Mouse (Mus musculus): ENCODE measurements around the gene Chmp3. TPM values are rescaled to one million over a fixed set of nuclear protein-coding genes. Genes with fewer than 3 reads are reported as not detected.

Chmp3 gene
- total RNA-seq (2015) (29.5 and 34.7 TPM in 2 replicates), total RNA-seq (2017) (95.2 and 133 TPM in 2 replicates)

- ATAC-seq (replicated peaks; ENCODE audit: poor library complexity): peak; percentile 93
These were observed at the start of gene Chmp3 for GRCm38 (mm10) chr6:71543686-71544499. Gene Chmp3 (plus strand): TSS chr6:71543797.

DNA sequence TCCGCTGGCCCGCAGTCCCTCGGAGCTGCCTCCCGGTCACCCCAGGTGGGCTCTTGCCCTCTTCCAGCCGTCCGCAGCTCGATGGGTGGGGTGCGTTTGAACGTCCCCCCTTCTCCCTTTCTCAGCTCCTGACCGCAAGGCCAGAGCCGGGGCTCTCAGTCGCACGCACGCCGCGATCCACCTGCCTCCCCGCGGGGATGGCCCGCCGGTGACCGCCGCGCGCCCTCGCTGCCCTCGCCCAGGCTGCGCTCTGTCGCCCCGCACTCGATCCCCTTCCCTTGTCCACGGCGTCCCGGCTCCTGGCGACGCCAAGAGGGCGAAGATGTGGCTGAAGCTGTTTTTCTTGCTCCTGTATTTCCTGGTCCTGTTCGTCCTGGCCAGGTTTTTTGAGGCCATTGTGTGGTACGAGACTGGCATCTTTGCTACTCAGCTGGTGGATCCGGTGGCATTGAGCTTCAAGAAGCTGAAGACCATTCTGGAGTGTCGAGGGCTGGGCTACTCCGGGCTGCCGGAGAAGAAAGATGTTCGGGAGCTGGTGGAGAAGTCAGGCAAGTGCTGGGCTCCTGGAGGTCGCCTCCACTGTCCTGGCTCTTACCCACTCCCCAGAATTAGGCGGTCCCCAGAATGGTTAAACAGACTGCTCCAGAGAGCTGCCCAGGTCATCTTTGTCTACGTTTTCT, 49.1 kb upstream of the Chmp3 start:
- peak; percentile 32 for ATAC-seq (replicated peaks; ENCODE audit: poor library complexity)

DNA sequence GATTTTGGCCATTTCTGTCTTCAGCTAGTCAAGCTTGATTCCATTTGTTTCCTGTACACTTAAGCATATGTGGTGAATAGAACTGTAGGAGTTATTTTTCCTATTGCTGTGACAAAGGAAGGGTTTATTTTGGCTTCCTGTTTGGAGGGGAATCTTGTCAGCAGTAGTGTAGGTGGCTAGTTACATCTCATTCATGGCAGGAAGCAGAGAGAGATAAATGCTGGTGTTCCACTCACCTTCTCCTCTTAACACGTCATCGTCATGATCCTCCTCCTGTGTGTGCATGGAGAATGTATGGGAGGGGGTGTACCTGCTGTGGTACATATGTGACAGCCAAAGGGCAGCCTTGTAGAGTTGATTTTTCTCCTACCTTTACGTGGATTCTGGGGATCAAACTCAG, 43.0 kb upstream of the Chmp3 start:
- ATAC-seq (replicated peaks; ENCODE audit: poor library complexity): no peak

GRCm38 (mm10) chr6:71503001-71503400, 40.6 kb upstream of the Chmp3 start:
- ATAC-seq (replicated peaks; ENCODE audit: poor library complexity): no peak

DNA sequence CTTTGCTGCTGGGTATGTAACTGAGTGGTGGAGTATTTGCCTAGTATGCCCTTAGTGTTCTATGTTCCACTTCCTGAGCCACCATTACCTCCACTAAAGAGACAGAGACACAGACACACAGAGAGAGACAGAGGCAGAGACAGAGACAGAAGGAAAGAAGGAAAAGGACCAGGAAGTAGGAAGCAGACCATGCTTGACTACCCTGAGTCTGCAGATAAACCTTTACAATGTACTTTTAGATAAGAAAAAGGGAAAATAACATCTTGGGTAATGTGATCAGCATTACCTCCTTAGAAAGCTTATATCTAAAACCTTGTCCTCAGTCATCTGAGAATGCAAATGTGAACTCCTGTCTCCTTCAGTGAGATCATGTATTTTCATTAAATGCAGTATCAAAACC, 39.9 kb upstream of the Chmp3 start:
- no peak for ATAC-seq (replicated peaks; ENCODE audit: poor library complexity)

DNA sequence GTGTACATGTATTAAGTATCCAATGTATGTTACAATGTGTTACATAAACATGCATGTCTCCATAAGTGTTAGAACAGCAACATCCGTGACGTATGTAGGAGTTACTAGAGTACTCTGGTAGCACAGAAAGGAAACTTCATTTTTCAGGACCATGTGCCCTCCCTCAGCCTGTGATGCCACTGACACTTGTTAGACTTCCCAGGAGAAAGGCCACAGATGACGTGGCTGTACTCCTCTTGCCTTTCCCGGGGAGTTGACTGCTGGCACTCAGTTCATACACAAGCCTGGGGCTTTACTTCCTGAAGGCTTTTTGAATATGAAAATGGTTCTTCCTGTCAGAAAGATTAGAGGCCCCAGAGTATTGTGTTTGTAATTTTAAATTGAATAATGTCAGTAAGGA, 39.5 kb upstream of the Chmp3 start:
- no peak for ATAC-seq (replicated peaks; ENCODE audit: poor library complexity)

- ATAC-seq (replicated peaks; ENCODE audit: poor library complexity): no peak
These were observed 37.9 kb upstream of the Chmp3 start for GRCm38 (mm10) chr6:71505671-71506070.

DNA sequence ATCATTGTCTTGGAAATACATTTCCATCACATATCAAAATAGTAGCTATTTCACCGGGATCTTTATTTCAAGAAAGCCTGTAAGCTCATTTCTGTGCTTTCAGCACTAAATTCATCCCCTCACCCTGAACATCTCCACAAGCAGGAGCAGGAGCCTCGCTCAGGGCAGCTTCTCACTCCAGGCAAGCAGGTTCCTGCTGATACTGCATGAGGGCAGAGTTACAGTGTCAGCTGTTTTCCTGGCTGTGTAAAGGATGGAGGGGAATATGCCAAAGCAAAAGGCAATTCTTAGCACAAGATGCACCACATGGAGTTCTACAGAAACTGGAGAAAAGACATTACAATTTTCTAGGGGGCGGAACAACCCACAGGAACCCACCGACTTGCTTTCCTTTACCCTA, 24.1 kb upstream of the Chmp3 start:
- ATAC-seq (replicated peaks; ENCODE audit: poor library complexity): no peak

- no peak for ATAC-seq (replicated peaks; ENCODE audit: poor library complexity)
These were observed 18.0 kb upstream of the Chmp3 start for GRCm38 (mm10) chr6:71525556-71525955.

DNA sequence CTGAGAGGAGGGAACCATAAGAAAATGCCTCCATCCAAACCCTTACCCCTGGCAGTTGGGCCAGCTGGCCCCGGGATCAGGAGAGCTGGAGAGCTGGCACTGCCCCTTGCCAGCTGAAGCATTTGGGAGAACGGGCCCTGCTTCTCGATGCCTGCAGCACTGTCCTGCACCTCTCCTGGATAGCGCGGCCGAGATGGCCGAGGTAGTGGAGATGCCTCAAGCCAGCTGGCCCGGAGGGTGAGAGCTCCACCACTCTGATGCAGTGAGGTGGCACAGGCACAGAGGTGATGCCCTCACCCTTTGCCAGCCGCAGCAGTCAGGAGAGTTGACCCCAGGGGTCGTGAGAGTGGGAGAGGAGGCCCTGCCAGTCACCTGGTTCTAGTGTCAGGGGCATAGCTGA, 16.5 kb upstream of the Chmp3 start:
- ATAC-seq (replicated peaks; ENCODE audit: poor library complexity): no peak

- ATAC-seq (replicated peaks; ENCODE audit: poor library complexity): no peak
These were observed 15.8 kb upstream of the Chmp3 start for GRCm38 (mm10) chr6:71527826-71528225.

GRCm38 (mm10) chr6:71530176-71530575, 13.4 kb upstream of the Chmp3 start:
- no peak for ATAC-seq (replicated peaks; ENCODE audit: poor library complexity)

DNA sequence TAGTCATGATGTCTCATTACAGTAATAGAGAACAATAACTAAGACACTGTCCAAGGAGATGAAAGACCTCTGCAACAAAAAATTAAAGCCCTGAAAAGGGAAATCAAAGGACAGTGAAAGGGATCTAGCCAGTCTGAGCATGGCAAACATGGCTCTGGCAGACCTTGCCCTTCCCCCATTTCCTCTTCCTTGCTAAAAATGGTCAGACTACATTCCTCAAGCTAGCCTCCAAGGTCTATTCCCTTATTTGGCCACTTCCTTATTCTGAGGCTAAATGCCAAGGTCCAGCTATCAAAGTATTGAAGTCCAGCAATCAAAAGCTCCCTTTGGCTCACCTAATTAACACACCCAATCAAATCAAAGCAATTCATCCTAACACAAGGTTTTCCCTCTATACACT, 6.3 kb upstream of the Chmp3 start:
- no peak for ATAC-seq (replicated peaks; ENCODE audit: poor library complexity)

DNA sequence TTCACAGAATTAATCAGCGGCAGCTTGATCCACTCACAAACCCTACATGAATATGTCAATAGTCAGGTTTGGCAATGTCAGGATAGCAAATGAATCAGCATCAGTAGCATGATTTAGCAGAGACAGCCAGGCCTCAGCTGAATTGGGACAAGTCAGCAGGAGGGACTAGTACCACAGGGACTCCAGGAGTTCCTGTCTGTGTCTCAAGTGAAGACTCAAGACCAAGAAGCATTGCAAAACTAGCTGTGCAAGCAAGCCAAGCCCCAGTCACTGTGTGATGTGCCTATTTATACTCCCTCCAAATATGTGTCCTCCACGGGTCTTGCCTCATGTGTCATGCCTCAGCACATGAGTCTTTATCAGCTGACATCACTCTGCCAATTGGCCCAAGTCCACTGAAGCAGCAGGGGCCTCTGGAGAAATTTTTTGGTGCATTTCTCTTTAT, 11.9 kb downstream of the Chmp3 start:
- ATAC-seq (replicated peaks; ENCODE audit: poor library complexity): peak; percentile 42

DNA sequence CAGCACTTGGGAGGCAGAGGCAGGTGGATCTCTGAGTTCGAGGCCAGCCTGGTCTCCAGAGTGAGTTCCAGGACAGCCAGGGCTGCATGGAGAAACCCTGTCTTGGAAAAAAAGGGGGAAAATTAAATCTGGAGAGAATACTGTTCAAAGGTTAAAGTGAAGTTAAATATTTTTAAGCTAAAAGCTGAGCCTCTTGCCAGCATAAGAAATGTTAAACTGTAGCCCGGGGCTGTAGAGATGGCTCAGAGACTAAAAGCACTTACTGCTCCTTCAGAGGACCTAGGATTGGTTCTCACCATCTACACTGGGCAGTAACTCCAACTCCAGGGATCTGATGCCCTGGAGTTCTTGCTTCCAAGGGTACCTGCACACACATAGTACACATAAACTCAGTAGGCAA, 13.2 kb downstream of the Chmp3 start:
- ATAC-seq (replicated peaks; ENCODE audit: poor library complexity): no peak

DNA sequence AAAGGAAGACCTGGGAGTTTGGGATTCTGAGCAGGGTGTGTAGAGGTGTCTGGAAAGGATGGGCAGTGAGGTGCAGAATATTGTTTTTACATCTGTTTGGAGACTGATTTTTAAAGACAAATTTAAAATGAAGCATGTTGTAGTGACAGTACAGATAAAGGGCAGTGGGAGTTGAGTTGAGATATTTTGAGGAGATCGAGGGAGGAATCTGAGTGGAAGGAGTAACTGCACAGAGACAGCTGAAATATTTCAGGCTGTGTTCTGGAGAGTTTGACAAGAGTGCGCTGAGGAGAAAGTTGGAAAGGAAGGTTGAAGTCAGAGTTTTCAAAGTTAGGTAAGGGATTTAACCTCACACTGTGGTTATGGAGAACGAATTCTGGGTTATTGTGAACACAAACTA, 25.0 kb downstream of the Chmp3 start:
- ATAC-seq (replicated peaks; ENCODE audit: poor library complexity): no peak

GRCm38 (mm10) chr6:71569025-71569424, 25.4 kb downstream of the Chmp3 start:
- no peak for ATAC-seq (replicated peaks; ENCODE audit: poor library complexity)

GRCm38 (mm10) chr6:71575359-71575758, 31.8 kb downstream of the Chmp3 start:
- no peak for ATAC-seq (replicated peaks; ENCODE audit: poor library complexity)

- no peak for ATAC-seq (replicated peaks; ENCODE audit: poor library complexity)
These were observed 35.9 kb downstream of the Chmp3 start for GRCm38 (mm10) chr6:71579478-71579877.

DNA sequence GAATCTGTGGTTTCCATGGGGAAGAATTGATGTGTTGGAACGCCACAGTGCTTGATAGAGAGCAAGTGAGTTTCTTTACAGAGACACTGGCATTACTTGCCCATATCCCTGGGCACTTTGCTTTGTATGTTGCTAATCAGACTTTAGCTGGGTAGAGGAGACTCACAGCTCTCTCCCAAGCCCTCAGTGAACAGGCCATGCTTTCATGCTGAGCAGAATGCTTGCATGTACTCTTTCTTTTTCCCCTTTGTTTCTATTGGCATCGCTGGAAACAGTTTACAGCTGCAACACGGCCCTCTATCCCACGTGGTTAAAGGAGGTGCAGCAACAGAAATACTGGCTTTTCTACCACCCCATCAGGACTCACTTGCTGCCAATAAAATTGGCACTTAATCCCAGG, 39.6 kb downstream of the Chmp3 start:
- no peak for ATAC-seq (replicated peaks; ENCODE audit: poor library complexity)

DNA sequence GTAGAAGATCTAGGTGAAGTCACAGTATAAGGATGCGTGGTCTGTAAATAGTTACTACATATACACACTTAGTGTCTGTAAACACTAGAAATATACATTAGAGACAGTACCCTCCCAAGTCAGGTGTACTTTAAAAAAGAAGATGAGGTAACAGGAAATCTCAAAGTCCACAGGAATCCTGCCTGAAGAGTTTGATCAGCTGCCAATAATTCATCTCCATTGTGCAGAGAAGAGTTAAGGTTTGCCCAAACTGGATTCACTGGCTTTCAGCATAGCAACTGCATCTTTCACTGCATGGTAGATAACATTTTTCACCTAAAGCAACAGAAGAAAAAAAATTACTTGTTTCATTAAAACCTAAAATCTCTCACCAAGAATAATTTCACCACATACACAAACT, 45.8 kb downstream of the Chmp3 start:
- ATAC-seq (replicated peaks; ENCODE audit: poor library complexity): no peak

- ATAC-seq (replicated peaks; ENCODE audit: poor library complexity): no peak
These were observed 46.6 kb downstream of the Chmp3 start for GRCm38 (mm10) chr6:71590154-71590553.
